Mouse (Mus musculus) ovary, postnatal 36 days (tissue): ENCODE data around the gene Fastkd3.

Source experiments
- DNase-seq: peaks from one replicate; pipeline ENCODE4 v3.0.0; 2022; ENCODE audit warnings: low spot score, mixed read lengths

The Fastkd3 gene

GRCm38 (mm10) chr13:68607652-68608405 is 25.8 kb downstream of the Fastkd3 start:
- DNase-seq = no peak

- no peak for DNase-seq
These were observed 40.8 kb downstream of the Fastkd3 start for GRCm38 (mm10) chr13:68622792-68623191.

GRCm38 (mm10) chr13:68627041-68627440 is 45.0 kb downstream of the Fastkd3 start:
- DNase-seq = no peak
